3 mouse cellular contexts compared by ENCODE assay signal in the genomic region with DNA sequence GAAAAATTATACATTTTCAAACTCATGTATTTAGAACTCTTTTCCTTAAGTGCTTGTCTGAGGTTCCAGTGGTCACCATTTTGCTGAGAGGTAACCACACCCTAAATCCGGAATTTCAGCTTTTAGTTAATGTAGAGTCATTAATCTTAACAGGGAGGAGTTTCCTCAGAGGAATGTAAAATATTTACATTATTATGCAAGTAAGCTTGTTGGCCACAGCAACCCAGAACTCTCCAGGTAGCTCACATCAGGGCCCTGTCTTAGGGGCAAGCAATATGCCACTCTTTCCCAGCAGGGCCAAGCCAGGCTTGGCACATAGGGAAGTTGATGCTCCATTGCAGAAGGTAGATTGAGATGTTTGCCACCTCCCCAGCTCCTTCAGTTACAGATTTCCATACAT.
DNase-seq lines count a peak whose midpoint lies in the region.

No protein-coding gene starts in this region.

- peak; percentile 38 for DNase-seq in ES-CJ7 (ENCODE audit: low read depth, low spot score)
- peak; percentile 88 for DNase-seq in R1 (ENCODE audit: low read depth, low spot score)
- DNase-seq in ZHBTc4 (ENCODE audit: low read depth, low spot score), result peak; percentile 67

Comparison
In these comparisons a context has a peak if more than half of its experiments do, and no peak if none do; other contexts are left out.
1. DNase-seq: peak in every context shown above with its lines; median percentile 88 in R1; 67 in ZHBTc4; 38 in ES-CJ7.